Mouse (Mus musculus): ENCODE measurements at regions not wholly inside any gene's neighbourhood (a gene's known extent, or its start where the extent isn't known, plus 50 kb on each side); places are given as distances from the start of the nearest gene placed in this dataset.
A peak's percentile ranks its signal among the peaks of the same experiment; 100 is the strongest.

DNA sequence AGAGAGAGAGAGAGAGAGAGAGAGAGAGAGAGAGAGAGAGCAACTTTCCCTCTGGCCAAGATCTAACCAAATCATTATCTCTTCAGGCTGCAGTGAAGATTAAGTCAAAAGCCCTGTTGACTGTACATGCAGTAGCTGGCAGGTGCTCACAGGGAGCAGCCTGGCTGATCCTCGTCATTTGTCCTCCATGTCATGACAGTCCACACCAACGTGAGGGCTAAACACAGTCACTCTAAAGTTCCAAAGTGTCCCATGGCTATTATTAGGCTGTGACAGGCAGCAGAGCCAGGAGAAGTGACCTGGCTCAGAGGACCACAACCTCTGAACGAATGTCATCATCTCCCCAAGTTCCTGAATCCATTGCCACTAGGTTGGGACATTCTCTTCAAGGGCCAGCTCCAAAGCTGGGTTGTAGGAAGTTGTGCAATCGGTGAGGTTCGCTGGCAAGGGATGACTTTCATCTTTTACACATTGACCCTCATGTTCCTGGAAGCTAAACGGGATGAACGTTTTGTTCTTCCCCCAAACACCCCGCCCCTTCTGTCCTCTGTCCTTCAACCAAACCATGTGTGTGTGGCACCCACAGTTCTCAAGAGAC is 138.4 kb downstream of the Tomm20 start:
- peak; percentile 66 for DNase-seq

DNA sequence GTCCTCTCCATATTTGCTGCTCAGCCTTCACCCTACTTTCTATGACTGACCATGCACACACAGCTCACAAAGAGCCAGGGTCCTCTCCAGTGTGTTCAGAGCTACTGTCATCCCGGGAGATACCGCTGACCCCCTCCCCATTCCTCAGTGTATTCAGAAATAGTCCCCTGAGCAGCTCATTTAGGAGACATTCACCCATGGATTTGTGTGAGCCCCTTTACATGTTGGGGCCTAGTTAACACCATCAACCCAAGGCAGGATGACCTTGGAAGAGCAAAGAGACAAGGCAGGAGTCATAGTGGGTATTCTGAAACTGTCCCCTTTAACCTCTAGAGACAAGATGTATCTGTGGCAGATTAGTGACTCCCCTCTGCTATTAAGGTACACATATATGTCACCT is 139.1 kb downstream of the Tomm20 start:
- DNase-seq, result no peak

DNA sequence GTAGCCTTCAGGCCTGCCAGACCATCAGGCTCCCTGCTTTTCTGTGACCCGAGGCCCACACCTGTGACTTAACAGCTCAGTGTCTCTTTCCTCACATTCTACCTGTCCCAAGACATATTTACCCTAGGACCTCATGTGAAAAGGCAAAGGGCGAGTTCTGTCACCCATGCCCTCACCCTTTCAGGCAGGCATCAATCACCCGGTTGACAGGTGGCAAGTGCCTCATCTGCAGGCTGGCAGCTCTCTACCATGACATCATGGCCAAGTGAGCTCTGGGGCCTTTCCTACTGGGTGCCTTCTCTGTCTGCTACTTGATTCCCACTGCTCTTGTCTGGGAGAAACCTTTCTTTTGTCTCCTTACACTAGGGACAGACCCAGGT is 139.5 kb downstream of the Tomm20 start:
- DNase-seq, result peak; percentile 71

DNA sequence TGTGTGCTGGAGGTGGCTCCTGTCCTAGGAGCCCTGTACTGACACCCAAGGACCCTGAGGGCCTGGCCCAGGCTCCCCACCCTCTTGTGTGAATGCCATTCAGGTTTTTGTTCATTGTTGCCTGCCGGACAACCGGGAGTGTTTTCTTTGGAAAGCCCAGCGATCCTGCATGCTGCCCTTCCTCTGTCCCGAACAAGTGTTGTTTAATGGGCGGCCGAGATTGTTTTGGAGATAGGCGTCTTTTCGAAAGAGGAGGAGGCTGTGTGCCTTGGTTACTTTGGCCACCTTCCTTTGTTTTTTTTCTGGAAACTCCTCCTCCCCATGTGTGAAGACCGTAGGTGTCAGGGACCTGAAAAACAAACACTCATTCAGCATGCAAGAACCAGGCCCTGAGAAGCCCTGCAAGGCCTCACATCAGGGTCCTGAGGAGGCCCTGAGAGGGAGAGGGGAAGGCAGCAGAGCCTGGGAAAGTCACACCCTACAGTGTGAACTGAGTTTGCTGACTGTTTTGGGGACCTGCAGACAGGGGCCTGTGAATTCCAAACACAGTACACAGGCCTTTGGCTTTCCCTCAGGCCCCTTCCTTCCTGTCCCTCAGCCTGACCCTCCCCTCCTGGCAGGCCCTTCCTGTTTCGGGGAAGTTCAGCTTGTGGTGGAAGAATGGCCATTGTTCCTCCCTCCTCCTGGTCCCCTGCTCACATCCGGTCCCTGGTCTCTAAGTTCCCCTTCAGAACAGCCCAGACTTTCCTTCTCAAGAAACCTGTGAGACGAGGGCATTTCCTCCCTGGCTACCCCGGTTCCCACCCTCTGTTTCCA is 140.1 kb downstream of the Tomm20 start:
- peak; percentile 84 for DNase-seq

DNA sequence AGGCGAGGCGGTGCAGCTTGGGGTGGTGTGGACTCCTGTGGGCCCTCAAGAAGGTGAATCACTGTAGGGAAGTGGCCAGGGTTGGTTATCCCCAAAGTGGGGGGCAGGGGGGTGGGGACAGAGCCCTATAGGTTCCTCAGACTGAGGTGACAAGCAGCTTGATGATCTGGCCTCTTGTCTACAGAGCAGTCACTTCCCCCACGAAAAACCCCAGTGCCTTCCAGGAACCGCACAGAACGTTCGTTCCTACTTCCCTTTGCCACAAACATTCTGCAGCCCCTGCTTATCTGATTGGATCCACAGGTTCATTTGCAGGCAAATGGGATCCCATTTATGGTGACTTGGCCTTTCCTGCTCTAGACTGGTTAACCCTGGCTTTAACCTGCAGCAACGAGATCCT is 141.5 kb downstream of the Tomm20 start:
- DNase-seq, result no peak

DNA sequence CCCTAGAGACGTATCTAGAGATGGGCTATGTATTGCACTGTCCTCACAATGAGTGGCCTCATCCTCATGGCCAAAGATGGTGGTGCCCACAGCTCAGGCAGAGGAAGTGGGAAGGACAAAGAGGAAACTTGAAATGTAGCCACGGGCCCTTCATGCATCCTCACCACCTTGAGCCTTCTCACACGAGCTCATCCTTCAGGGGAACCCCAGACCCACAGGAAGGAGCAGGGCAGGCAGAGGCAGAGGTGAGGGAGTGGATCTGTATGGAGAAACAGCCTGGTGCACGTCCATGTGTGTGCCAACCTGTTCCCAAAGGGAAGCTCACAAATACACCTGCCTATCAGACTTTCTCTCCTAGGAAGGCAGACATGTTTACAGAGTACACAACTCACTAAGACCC is 143.0 kb downstream of the Tomm20 start:
- DNase-seq, result no peak

DNA sequence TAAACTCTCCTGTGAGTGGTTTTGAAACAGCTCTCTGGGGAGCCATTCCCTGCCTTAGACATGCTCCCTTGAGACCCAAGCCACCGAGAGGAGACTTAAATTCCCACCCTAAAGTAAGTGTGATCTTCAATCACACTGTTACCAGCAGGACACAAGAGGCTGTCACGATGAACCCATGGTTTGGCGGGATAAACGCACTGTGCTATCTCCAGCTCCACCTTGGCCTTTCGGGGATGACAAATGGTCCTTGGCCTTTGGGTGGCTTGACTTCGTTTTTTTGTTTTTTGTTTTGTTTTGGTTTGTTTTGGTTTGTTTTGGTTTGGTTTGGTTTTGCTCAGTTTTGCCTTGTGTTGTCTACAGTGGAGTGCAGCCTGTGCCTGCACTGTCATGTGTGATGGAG is 144.7 kb downstream of the Tomm20 start:
- DNase-seq, result no peak

DNA sequence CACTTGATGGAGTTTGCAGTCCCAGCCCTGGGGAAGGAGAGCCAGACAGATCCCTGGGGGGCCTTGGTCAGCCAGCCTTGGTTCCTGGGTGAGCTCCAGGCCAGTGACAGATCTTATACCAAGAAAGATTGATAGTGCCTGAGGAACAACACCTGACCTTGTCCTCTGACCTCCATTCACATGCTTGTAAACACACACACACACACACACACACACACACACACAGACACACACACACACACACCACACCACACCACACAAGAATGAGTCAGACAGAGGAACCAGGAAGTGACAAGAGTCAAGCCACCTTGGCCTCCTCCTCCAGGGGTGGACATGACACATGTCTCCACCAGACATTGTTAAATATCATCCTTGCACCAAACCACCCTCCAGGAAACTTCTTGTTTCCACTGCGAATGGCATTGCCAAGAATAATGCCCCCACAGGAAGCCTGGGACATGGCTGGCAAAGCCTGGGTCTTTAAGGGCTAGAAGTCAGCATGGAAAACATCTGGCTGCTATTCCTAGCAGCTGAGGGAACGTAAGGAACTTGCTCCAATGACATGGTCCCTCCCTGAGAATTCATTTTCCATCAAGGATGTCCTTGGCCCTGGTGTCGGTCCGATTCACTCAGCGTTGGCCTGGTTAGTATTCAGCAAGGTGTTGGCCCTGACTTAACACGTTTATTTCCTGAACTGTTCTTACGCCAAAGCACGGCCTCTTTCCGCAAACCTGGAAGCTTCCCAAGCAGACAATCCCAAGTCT is 147.9 kb downstream of the Tomm20 start:
- peak; percentile 41 for DNase-seq

DNA sequence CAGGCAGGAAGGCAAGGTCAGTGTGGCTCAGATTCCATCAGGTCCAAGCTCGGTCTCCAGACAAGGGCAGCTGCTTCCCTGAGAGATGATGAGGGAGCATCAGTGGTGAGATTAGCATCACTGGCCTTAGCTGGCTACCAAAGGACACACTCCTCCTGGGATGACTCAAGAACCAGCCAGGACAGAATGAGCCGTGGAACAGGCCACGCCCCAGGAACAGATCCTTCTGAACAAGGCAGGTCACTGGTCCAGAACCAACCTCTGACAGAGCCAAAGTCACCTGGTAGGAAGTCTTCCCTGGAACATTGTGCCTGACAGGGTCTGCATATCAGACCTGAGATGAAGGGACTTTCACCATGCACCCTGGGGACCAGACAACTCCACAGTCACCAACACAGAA is 152.0 kb downstream of the Tomm20 start:
- no peak for DNase-seq

DNA sequence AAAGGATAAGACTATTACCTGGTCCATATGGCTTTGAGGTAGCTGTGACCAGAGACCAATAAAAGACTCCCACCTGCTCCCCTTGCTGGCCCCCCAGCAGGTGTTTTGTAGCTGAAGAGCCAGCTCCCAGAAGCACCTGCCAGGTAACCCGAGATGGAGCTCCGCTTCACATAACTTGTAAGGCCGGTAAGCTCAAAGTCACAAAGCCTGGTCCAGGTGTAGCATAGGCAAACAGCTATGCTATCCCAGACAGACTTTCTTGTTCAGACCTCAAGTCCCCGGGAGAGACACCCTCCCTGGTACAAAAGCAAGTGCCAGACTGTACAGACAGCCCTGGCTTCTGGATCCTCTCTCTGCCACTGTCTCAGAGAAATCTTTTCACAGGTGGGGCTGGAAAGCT is 154.6 kb downstream of the Tomm20 start:
- DNase-seq, result no peak

DNA sequence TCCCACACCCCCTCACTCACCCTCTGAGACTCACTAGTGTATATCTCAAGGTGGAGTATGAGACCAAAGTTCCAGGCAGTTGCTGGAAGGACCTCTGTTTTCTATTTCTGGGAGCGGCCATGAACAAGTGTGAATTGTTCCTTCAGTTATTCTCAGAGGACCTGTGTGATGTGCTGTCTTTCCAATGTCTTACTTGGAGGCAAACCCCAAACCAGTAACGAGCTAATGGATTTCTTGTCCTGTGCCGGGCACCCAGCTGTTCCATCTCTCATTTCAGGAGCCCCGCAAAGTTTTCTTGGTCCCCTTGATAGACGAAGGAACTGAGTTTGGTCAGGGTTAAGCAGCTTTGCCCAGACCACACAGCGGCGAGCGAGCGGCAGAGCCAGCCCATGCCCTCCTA is 155.4 kb downstream of the Tomm20 start:
- DNase-seq, result no peak

DNA sequence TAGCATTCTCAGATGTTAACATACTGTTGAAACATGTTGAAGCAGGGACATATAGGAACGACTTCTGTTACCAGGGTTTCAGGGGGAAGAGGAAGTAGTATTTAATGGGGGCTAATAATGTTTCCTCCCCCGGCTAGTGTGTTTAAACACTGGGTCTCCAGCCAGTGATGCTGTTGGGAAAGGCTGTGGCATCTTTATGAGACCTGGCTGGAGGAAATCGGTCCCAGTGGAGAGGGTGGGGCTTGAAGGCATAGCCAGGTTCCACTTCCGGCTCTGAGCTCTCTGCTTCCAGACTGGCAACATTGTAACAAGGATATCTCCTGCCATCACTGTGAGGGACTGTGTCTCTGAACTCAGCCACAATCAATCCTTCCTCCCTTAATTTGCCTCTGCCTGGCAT is 156.6 kb downstream of the Tomm20 start:
- DNase-seq, result no peak

DNA sequence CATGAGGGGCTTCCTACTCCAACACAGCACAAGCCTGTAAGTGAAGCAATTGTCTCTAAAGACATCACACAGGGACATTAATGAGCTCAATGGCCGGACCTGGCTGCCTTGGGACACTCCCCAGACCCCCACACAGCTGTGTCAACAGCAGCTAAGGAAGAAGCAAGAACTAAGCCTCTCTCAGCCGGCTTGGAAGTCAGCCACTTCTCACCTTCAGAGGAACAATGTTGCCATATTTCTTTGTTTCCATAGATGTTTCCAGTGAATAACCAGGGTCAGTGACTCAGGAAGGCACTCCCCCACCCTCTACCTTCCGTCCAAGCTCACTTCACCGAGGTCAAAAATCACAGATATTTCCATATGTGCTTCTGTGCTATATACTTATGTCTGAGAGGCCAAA is 157.0 kb downstream of the Tomm20 start:
- no peak for DNase-seq

DNA sequence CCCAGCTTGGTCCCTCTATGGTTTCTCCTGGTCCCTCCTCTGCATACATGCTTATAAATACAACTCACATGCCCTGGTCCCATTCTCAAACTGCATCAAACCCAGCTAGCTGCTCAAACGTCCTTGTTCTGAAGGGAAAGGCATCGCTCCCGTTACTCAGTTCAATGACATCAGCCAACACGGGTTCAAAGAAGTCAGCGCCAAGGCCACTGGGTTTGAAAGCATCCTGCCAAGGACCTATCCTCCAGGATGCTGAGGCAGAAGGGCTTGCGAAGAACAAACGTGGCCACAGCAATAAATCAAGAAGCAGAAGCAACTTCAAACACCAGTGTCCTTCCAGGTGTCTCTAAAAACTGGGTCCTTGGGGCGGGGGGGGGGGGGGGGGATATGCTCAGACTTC is 158.2 kb downstream of the Tomm20 start:
- DNase-seq, result no peak

DNA sequence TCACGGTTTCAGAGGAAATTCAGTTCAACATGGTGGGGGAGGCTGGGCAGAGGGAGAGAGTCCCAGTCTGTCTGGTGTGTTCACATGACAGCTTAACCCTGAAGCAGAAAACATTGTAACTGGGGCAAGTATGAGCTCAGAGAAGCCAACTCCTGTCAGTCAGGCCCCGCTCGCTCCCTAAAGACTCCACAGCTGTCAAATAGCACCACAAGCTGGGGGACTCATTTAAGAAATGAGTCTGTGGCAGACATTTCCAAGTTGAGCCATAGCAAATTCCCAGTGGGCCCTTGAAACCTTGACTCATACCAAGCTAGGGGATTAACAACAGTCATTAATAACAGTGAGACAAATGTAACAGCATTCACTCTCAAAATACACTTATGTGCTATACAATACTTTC is 160.4 kb downstream of the Tomm20 start:
- no peak for DNase-seq

DNA sequence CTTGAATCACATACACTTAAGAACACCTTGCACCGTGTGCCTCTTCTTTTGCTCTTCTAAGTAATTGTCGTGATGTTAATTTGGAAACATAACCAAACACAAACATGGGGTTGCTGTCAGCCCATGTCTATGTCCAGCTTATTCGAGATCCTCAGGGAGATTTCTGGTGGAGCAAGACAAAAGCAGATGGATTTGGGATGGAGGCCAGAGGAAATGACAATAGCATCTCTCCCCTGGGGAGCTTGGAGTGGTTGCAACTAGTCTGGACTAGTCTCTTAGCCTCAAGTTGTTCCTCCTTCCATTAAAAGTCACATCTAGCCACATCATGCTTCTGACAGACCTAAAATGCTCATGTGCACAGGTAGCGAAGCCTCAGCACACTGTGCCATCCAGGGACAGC is 161.0 kb downstream of the Tomm20 start:
- DNase-seq, result no peak

DNA sequence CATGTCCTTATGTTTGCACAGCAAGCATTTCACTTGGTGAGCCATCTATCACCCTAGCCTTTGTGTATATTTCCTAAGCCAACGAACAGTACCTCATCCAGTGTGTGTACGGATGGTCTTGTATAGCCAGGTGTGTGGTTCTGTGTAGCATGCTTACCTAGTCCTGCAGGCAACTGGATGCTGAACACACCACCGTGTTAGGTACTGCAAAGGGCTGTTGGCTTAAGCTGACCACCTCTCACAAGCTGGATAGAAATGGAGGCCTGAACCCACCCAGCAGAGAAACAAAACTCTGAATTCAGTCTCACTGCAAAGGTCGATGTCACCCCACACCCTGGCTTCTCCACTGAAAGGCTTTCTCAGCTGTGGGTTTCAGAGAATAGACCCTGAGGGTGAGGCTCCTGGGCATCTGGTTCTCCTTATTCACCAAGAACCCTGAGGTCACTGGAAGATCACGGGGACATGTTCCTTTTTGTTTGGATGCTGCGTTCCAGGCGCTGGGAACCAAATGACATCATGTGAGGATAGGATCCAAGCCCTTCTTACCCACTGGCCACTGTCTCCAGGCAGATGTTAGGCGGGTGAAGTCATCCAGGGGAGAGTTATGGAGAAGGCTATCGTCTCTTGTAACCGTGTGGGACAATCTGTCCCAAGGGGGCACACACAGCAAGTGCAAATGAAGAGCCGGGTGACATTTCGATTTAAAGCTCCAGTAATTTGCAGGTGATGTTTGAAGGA is 161.8 kb downstream of the Tomm20 start:
- no peak for DNase-seq

DNA sequence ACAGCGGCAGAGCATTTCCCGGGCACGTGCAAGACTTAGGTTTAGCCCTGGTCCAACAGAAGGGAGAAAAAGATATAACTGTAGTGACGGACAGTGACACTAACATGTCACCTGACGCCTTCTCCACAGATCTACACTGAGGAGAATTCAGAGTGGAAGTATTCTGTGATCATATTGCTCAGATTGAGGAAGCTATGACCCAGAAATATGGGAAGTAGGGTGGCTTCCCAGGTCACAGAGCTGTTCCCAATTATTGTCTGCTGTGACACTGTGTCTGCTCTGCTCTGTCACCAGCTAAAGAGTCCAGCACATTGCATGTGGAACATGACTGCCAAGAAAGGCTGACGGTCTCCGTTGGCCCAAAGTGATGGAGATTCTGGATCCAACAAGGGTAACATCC is 167.0 kb downstream of the Tomm20 start:
- DNase-seq, result no peak

DNA sequence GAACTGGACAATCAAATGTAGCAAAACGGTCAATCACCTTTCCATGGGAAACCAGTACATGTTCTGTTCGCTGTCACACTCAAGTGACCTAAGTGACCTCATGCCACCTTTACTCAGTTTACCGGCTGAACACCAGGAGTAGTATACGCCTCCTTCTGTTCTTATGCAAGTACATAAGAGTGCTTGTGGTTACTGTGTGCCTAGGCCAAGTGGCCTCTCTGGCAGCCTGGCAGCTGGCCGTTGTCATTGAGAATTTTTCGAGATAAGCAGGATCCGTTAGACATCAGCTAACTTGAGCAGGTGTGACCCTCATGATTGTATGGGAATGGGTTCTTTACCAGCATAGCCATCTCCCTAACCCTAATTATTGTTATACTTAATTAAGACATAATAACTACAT is 167.5 kb downstream of the Tomm20 start:
- DNase-seq, result no peak

DNA sequence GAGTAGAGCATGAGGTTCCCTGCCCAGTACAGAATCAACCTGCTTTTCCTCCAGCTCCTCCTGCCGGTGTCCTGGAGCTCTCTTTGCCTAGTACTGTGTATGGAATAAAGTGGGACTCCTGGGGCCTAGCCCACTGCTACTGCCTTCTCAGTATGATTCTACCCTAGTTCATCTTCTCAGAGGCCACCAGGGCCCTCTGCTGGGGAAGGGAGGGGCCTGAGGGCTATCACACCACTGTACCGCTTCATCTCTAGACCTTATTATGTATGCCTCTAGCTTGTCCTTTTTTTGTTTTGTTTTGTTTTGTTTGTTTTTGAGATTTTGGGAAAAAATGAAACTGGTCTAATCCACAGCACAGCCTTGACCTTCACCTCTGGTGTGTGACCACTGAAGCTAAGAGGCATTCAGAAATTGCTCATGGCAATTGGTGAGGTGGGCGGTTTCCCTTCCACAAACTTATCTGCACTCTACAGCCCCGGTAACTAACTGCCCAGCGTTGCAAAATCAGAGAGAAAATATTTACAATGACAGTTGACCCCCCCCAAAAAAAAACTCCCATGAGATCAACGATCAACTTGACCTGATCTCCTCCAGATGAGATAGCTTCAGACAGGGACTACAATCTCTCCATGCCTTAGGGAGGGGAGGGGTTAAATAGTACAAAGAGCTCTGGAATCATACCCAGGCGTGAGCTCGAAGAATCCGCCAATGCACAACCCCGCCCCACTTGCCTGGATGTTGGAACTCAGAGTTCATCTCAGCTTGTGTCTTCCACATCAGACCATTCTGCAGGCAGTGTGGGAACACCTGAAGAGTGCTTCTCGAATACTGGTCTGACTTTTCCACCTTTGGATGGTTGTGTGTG is 168.8 kb downstream of the Tomm20 start:
- DNase-seq, result no peak

DNA sequence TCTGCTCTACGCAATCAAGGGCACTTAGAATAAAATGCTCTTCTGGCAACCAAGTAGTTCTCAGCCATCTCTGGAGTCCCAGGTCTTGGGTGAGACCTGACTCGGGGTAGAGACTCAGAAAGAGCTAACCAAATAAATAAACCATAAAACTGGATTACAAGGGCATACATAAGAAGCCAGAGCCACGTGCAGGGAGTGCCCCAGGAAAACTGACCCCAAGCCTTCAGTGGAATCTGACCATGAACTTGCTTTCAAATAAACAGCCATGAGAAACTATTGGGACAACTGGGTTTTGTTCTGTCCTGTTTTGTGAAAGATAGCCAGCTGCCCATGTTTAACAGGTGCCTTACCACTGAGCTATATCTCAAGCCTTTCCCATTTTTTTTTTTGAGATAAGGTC is 170.3 kb downstream of the Tomm20 start:
- DNase-seq, result no peak

DNA sequence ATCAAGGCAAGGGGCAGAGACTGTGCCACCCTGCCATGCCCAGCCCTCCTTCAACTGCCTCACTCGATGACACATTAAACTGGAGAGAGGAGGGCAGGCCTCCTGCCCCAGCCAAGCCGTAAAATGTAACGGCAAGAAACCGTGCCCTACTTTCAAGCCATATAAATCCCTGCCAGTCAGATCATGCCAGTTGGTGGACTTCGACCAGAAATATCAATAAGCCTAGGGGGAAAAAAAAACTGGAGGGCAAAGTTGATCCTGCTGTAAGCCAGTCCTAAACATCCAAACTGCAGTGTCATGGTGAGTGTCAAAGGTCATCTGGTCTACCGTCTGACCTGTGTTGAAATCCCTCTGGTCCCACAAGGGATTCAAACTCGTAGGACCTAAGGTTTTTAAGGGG is 170.8 kb downstream of the Tomm20 start:
- peak; percentile 76 for DNase-seq

DNA sequence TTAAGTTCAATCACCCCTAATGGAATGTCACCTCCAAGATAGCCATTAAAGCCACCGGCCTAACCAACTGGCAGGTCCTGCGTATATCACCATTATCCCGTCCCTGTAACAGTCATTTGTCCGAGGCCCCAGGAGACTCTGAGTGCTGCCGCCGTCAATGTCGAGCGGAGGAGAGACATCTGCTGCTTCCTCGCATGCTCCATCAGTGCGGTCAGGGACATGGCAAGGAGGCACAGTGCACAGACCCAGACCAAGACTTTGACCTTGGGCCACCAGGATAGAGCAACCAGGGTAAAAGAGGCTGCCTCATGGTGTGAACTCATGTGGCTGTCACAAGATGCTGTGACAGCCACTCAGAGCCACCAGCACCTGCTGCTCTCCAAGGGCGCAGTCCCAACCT is 172.9 kb downstream of the Tomm20 start:
- DNase-seq, result no peak

Measured in kidney, adult 11 months (tissue).